In genomic region chr7:77861841-77862240, GRCm38 (mm10) we compare ENCODE assay signal across 29 mouse cellular contexts.
DNase-seq lines count a peak whose midpoint lies in the region; ATAC-seq and TF ChIP-seq lines count a peak whose summit lies in the region.
"Had no signal": no experiment of that assay in that cellular context is flagged by ENCODE, and none has a peak within 500 bp of the region (broad histone marks: within the 10 kb centered on the region; RNA-seq: fewer than 3 reads in every experiment).

No protein-coding gene starts in this region.

- H3K9me3 ChIP-seq in limb, embryonic 14.5 days (ENCODE audit: control insufficient read depth, low read length): no peaks in the 10 kb centered on the region
- no peaks in the 10 kb centered on the region for H3K9me3 ChIP-seq in limb, embryonic 10.5 days (replicated peaks)
- H3K9me3 ChIP-seq: hindbrain, embryonic 10.5 days; hindbrain, embryonic 15.5 days; limb, embryonic 12.5 days; liver, embryonic 12.5 days; midbrain, embryonic 12.5 days had no signal

- no peaks in the 10 kb centered on the region for H3K79me2 ChIP-seq in heart, adult 2 months (replicated peaks; ENCODE audit: control insufficient read depth, insufficient read depth, low read length)

- H3K27me3 ChIP-seq in limb, embryonic 14.5 days (ENCODE audit: control insufficient read depth, insufficient read depth, low read length): no peaks in the 10 kb centered on the region
- no peaks in the 10 kb centered on the region for H3K27me3 ChIP-seq in limb, embryonic 10.5 days (ENCODE audit: low read depth, poor library complexity, severe bottlenecking)
- no peaks in the 10 kb centered on the region for H3K27me3 ChIP-seq in heart, adult 2 months (ENCODE audit: control insufficient read depth, insufficient read depth, low read length)
- H3K27me3 ChIP-seq: limb, embryonic 12.5 days; liver, embryonic 12.5 days; midbrain, embryonic 12.5 days had no signal

- TF ChIP-seq POLR2A in limb, embryonic 14.5 days (IDR thresholded peaks at IDR 0.05; ENCODE audit: borderline replicate concordance, extremely low read depth, insufficient read depth, insufficient read length): no peak
- TF ChIP-seq POLR2A in heart, adult 2 months (IDR thresholded peaks at IDR 0.05; ENCODE audit: insufficient read depth, low read depth, low read length): no peak

- WGBS in limb, embryonic 14.5 days: 69% methylated on average over 8 of the region's 8 CpGs
- WGBS in limb, embryonic 10.5 days: 89% methylated on average over 8 of the region's 8 CpGs
- 80% methylated on average over 8 of the region's 8 CpGs for WGBS in heart, adult 2 months

- intact Hi-C loops in heart, adult 2 months (cut with DNase I): no loop called here

- no peak for ATAC-seq in limb, embryonic 14.5 days (ENCODE audit: low FRiP score, low read depth)
- ATAC-seq: forebrain, postnatal 0 days; intestine, embryonic 16.5 days; liver, embryonic 12.5 days; liver, postnatal 0 days had no signal

- no peaks in the 10 kb centered on the region for H3K4me1 ChIP-seq in limb, embryonic 14.5 days (ENCODE audit: control insufficient read depth, insufficient read depth, low read length)
- peaks cover 3% of the 10 kb centered on the region; the same call in 1 of the 2 replicates for H3K4me1 ChIP-seq in limb, embryonic 10.5 days
- no peaks in the 10 kb centered on the region for H3K4me1 ChIP-seq in heart, adult 2 months (ENCODE audit: control insufficient read depth, insufficient read depth, low read length)
- H3K4me1 ChIP-seq: hindbrain, embryonic 10.5 days; hindbrain, embryonic 15.5 days; limb, embryonic 12.5 days; liver, embryonic 12.5 days; midbrain, embryonic 12.5 days had no signal

- no peak for TF ChIP-seq CTCF in heart, adult 2 months (IDR thresholded peaks at IDR 0.05)

- TF ChIP-seq EP300 in heart, adult 2 months (IDR thresholded peaks at IDR 0.05; ENCODE audit: insufficient read depth, low read depth, low read length): no peak

- no peak overlapping the region for H3K9ac ChIP-seq in limb, embryonic 14.5 days (ENCODE audit: low read depth, low read length, severe bottlenecking)
- H3K9ac ChIP-seq in heart, adult 2 months (ENCODE audit: low read depth, low read length): no peak overlapping the region
- H3K9ac ChIP-seq: forebrain, postnatal 0 days; hindbrain, embryonic 15.5 days; limb, embryonic 12.5 days; liver, embryonic 12.5 days; liver, postnatal 0 days; midbrain, embryonic 12.5 days had no signal

- DNase-seq in limb, embryonic 14.5 days (ENCODE audit: low spot score): peak; percentile 30
- DNase-seq in limb, embryonic 10.5 days (ENCODE audit: low spot score): no peak
- DNase-seq in cerebellum, adult 18-20 months: peak; percentile 6 to 13
- DNase-seq in cerebellum, adult 9-11 months: peak; percentile 9
- peak; percentile 5 for DNase-seq in telencephalon, adult 2 months (ENCODE audit: low read depth, low spot score)
- DNase-seq in right cerebral cortex, postnatal 4 days: no peak
- DNase-seq in heart, adult 2 months: no peak
- DNase-seq: adrenal gland, adult 8-10 months; B cell, adult 2 months; forebrain, postnatal 0 days; gastrocnemius, postnatal 10 days; heart, postnatal 14 days; kidney, adult 8-10 months; kidney, postnatal 10 days; layer of hippocampus, postnatal 36 days; liver, postnatal 0 days; lung, postnatal 36 days; retina, postnatal 1 day; right cerebral cortex, postnatal 25 days; thymus, adult 2 months; thymus, postnatal 4 days had no signal

- H3K4me2 ChIP-seq in limb, embryonic 14.5 days (replicated peaks; ENCODE audit: low read depth, low read length, severe bottlenecking): no peak overlapping the region
- H3K4me2 ChIP-seq: hindbrain, embryonic 15.5 days; limb, embryonic 12.5 days; liver, embryonic 12.5 days; midbrain, embryonic 12.5 days had no signal

- H3K4me3 ChIP-seq in limb, embryonic 14.5 days (replicated peaks; ENCODE audit: low read length): no peak overlapping the region
- H3K4me3 ChIP-seq in limb, embryonic 10.5 days: no peak overlapping the region
- no peak overlapping the region for H3K4me3 ChIP-seq in heart, adult 2 months
- H3K4me3 ChIP-seq: erythroblast, embryonic 14.5 days; hindbrain, embryonic 10.5 days; hindbrain, embryonic 15.5 days; limb, embryonic 12.5 days; liver, embryonic 12.5 days; midbrain, embryonic 12.5 days had no signal

- H3K27ac ChIP-seq in limb, embryonic 14.5 days (replicated peaks; ENCODE audit: low read depth, low read length): no peak overlapping the region
- no peak overlapping the region for H3K27ac ChIP-seq in limb, embryonic 10.5 days
- H3K27ac ChIP-seq in heart, adult 2 months: no peak overlapping the region
- H3K27ac ChIP-seq: hindbrain, embryonic 10.5 days; hindbrain, embryonic 15.5 days; limb, embryonic 12.5 days; liver, embryonic 12.5 days; midbrain, embryonic 12.5 days; stomach, postnatal 0 days had no signal

- no peaks in the 10 kb centered on the region for H3K36me3 ChIP-seq in limb, embryonic 14.5 days (ENCODE audit: control insufficient read depth, insufficient read depth, low read length)
- H3K36me3 ChIP-seq in limb, embryonic 10.5 days: no peaks in the 10 kb centered on the region
- no peaks in the 10 kb centered on the region for H3K36me3 ChIP-seq in heart, adult 2 months (ENCODE audit: control insufficient read depth, insufficient read depth, low read length)
- H3K36me3 ChIP-seq: hindbrain, embryonic 10.5 days; hindbrain, embryonic 15.5 days; limb, embryonic 12.5 days; liver, embryonic 12.5 days; midbrain, embryonic 12.5 days had no signal

Comparison
In these comparisons a context has a peak if more than half of its experiments do, and no peak if none do; other contexts are left out.
1. DNase-seq: peak in limb, embryonic 14.5 days (single experiment), cerebellum, adult 18-20 months (2 of 2), cerebellum, adult 9-11 months (single experiment) and telencephalon, adult 2 months (single experiment); none in limb, embryonic 10.5 days (single experiment), right cerebral cortex, postnatal 4 days (single experiment) and heart, adult 2 months (0 of 2).